Mouse (Mus musculus): ENCODE data around the gene Gnai2.

DNA sequence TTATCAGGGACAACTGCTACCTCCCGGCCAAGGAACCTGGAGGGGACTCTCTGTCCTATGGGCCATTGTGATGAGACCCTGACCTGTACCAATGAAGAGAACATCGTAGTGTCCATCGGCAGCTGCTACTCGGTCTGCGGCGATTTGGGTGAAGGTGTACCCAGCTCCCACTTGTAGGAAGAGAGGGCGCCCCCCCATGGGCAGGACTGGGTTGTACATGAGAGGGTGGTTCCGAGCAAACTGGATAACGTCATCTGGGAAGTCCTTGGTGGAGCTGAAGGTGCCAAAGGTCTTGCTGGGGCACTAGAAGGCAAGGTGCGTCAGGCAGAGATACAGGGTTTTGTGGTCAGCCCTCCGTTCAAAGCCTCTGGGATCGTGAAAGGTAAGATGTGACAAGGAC, 34.4 kb downstream of the Gnai2 start:
- TF ChIP-seq CTCF (IDR thresholded peaks at IDR 0.05; ENCODE audit: extremely low read depth, insufficient read depth, insufficient read length, insufficient replicate concordance) (no peak), POLR2A (IDR thresholded peaks at IDR 0.05; ENCODE audit: low read depth, low read length) (no peak)
